Mouse (Mus musculus) ES-Bruce4 (cell line): ENCODE measurements around the gene Gm21983. TPM values are rescaled to one million over a fixed set of nuclear protein-coding genes. Genes with fewer than 3 reads are reported as not detected.

ENCODE experiments used
- H3K27ac ChIP-seq: 2 replicates; pipeline ENCODE4 v1.5.1; 2012; ENCODE audit warnings: low read length, inconsistent platforms; ENCODE audit not compliant: insufficient read depth
- H3K27me3 ChIP-seq: 2 replicates; pipeline ENCODE4 v1.6.1; 2012; ENCODE audit warnings: mild to moderate bottlenecking, low read length, inconsistent platforms; ENCODE audit not compliant: control insufficient read depth, poor library complexity, insufficient read depth, severe bottlenecking
- H3K36me3 ChIP-seq: 2 replicates; pipeline ENCODE4 v1.6.1; 2012; ENCODE audit warnings: inconsistent platforms, mild to moderate bottlenecking, low read length, moderate library complexity; ENCODE audit not compliant: control insufficient read depth, poor library complexity, insufficient read depth, severe bottlenecking
- H3K4me1 ChIP-seq: one replicate; pipeline ENCODE4 v1.8.1; 2011; ENCODE audit warnings: low read length; ENCODE audit not compliant: control insufficient read depth, insufficient read depth
- H3K4me3 ChIP-seq: 2 replicates; pipeline ENCODE4 v1.5.1; 2011; ENCODE audit warnings: low read depth, mild to moderate bottlenecking, low read length
- H3K9ac ChIP-seq: 2 replicates; pipeline ENCODE4 v1.6.1; 2012; ENCODE audit warnings: low read depth, mild to moderate bottlenecking, inconsistent platforms; ENCODE audit not compliant: poor library complexity, severe bottlenecking
- H3K9me3 ChIP-seq: replicated peaks from 2 replicates; pipeline ENCODE4 v1.6.1; 2012; ENCODE audit warnings: mild to moderate bottlenecking, low read length, inconsistent platforms; ENCODE audit not compliant: control insufficient read depth, poor library complexity, insufficient read depth, severe bottlenecking
- CTCF ChIP-seq: IDR thresholded peaks from one replicate; pipeline ENCODE4 v1.8.1; 2011; ENCODE audit warnings: low read depth, low read length
- EP300 ChIP-seq: IDR thresholded peaks from 2 replicates; pipeline ENCODE4 v1.6.1; 2011; ENCODE audit warnings: low read depth, low read length; ENCODE audit not compliant: insufficient read depth
- POLR2A ChIP-seq: IDR thresholded peaks from one replicate; pipeline ENCODE4 v1.8.1; 2011; ENCODE audit warnings: low read length; ENCODE audit not compliant: insufficient read depth
- polyA plus RNA-seq: library from polyadenylated mRNA; stranded (reverse); fragments of >200 nt; gene quantifications from 2 replicates; pipeline ENCODE4 v1.2.4, GENCODE M21; 2011; ENCODE audit warnings: low read depth; ENCODE audit not compliant: missing spikeins, insufficient read depth, insufficient read length

The Gm21983 gene
- polyA plus RNA-seq, 1 experiment, result not detected

GRCm38 (mm10) chr7:27166229-27166613 lies 14.7 kb downstream of the Gm21983 start:
- no peaks in the 10 kb centered on the region for H3K9me3 ChIP-seq
- TF ChIP-seq CTCF (no peak), EP300 (no peak), POLR2A (peak; percentile 14)
- H3K36me3 ChIP-seq, result no peaks in the 10 kb centered on the region
- peak overlapping the region; percentile 82 for H3K9ac ChIP-seq
- no peaks in the 10 kb centered on the region for H3K4me1 ChIP-seq
- H3K27me3 ChIP-seq, result no peaks in the 10 kb centered on the region
- H3K27ac ChIP-seq, result peak overlapping the region; percentile 42; the same call in 1 of the 2 replicates
- peak overlapping the region; percentile 97 for H3K4me3 ChIP-seq

GRCm38 (mm10) chr7:27165696-27166095 lies 15.2 kb downstream of the Gm21983 start:
- Histone ChIP-seq H3K27ac (peak overlapping the region; percentile 42; the same call in 1 of the 2 replicates), H3K4me1 (no peaks in the 10 kb centered on the region), H3K27me3 (no peaks in the 10 kb centered on the region), H3K9ac (peak overlapping the region; percentile 82), H3K4me3 (peak overlapping the region; percentile 97), H3K36me3 (no peaks in the 10 kb centered on the region), H3K9me3 (no peaks in the 10 kb centered on the region)
- TF ChIP-seq CTCF (no peak), EP300 (no peak), POLR2A (no peak)

- Histone ChIP-seq H3K4me3 (peak overlapping the region; percentile 97), H3K9me3 (no peaks in the 10 kb centered on the region), H3K36me3 (no peaks in the 10 kb centered on the region), H3K4me1 (peaks cover 1% of the 10 kb centered on the region), H3K9ac (peak overlapping the region; percentile 82), H3K27me3 (no peaks in the 10 kb centered on the region), H3K27ac (no peak overlapping the region)
- no peak for TF ChIP-seq POLR2A
- no peak for TF ChIP-seq EP300
- no peak for TF ChIP-seq CTCF
Measured at GRCm38 (mm10) chr7:27165007-27165655, 15.8 kb downstream of the Gm21983 start.

- H3K9me3 ChIP-seq, result no peaks in the 10 kb centered on the region
- peak overlapping the region; percentile 97 for H3K4me3 ChIP-seq
- H3K4me1 ChIP-seq, result peaks cover 2% of the 10 kb centered on the region
- no peaks in the 10 kb centered on the region for H3K27me3 ChIP-seq
- H3K27ac ChIP-seq, result no peak overlapping the region
- peak overlapping the region; percentile 82 for H3K9ac ChIP-seq
- no peaks in the 10 kb centered on the region for H3K36me3 ChIP-seq
- no peak for TF ChIP-seq EP300
- no peak for TF ChIP-seq CTCF
- TF ChIP-seq POLR2A, result no peak
Measured at GRCm38 (mm10) chr7:27164112-27164947, 16.6 kb downstream of the Gm21983 start.

GRCm38 (mm10) chr7:27163450-27163805 lies 17.5 kb downstream of the Gm21983 start:
- H3K36me3 ChIP-seq, result no peaks in the 10 kb centered on the region
- peaks cover 2% of the 10 kb centered on the region for H3K4me1 ChIP-seq
- no peak overlapping the region for H3K27ac ChIP-seq
- TF ChIP-seq POLR2A, result no peak
- TF ChIP-seq EP300, result no peak
- TF ChIP-seq CTCF, result no peak
- no peaks in the 10 kb centered on the region for H3K9me3 ChIP-seq
- no peaks in the 10 kb centered on the region for H3K27me3 ChIP-seq
- no peak overlapping the region for H3K4me3 ChIP-seq
- H3K9ac ChIP-seq, result no peak overlapping the region

GRCm38 (mm10) chr7:27162780-27163449 lies 18.0 kb downstream of the Gm21983 start:
- H3K4me1 ChIP-seq, result peaks cover 2% of the 10 kb centered on the region
- H3K36me3 ChIP-seq, result no peaks in the 10 kb centered on the region
- no peaks in the 10 kb centered on the region for H3K27me3 ChIP-seq
- H3K9ac ChIP-seq, result no peak overlapping the region
- H3K9me3 ChIP-seq, result no peaks in the 10 kb centered on the region
- H3K4me3 ChIP-seq, result no peak overlapping the region
- H3K27ac ChIP-seq, result no peak overlapping the region
- TF ChIP-seq CTCF (no peak), EP300 (no peak), POLR2A (no peak)
